Comparison of ENCODE assay signal across 10 mouse cellular contexts in genomic region chr13:55828141-55829017, GRCm38 (mm10). TPM values are rescaled to one million over a fixed set of nuclear protein-coding genes. Genes with fewer than 3 reads are reported as not detected.
DNase-seq lines count a peak whose midpoint lies in the region; ATAC-seq and TF ChIP-seq lines count a peak whose summit lies in the region.
"Had no signal": no experiment of that assay in that cellular context is flagged by ENCODE, and none has a peak within 500 bp of the region (broad histone marks: within the 10 kb centered on the region; RNA-seq: fewer than 3 reads in every experiment).

No protein-coding gene starts in this region.

- H3K4me2 ChIP-seq in midbrain, postnatal 0 days (ENCODE audit: low read depth, low read length, poor library complexity, severe bottlenecking), result no peak overlapping the region
- H3K4me2 ChIP-seq in intestine, postnatal 0 days (replicated peaks; ENCODE audit: low read depth), result peak overlapping the region; percentile 89
- H3K4me2 ChIP-seq in stomach, embryonic 15.5 days, result peak overlapping the region; percentile 58

- H3K4me1 ChIP-seq in midbrain, embryonic 10.5 days, result peaks cover 43% of the 10 kb centered on the region
- no peaks in the 10 kb centered on the region; the same call in 1 of the 2 replicates for H3K4me1 ChIP-seq in midbrain, postnatal 0 days (ENCODE audit: insufficient read depth, low read length)
- no peaks in the 10 kb centered on the region for H3K4me1 ChIP-seq in intestine, postnatal 0 days (replicated peaks; ENCODE audit: control insufficient read depth, insufficient read depth, low read length)
- H3K4me1 ChIP-seq in stomach, embryonic 15.5 days, result peaks cover 36% of the 10 kb centered on the region

- WGBS in midbrain, embryonic 10.5 days, result 0% methylated on average over 50 of the region's 50 CpGs
- under 1% methylated on average over 49 of the region's 50 CpGs for WGBS in midbrain, postnatal 0 days
- WGBS in intestine, postnatal 0 days, result 3% methylated on average over 49 of the region's 50 CpGs
- WGBS in stomach, embryonic 15.5 days, result 6% methylated on average over 50 of the region's 50 CpGs

- TF ChIP-seq CTCF in midbrain, postnatal 0 days (IDR thresholded peaks at IDR 0.05), result no peak
- TF ChIP-seq CTCF in intestine, postnatal 0 days (IDR thresholded peaks at IDR 0.05; ENCODE audit: low read depth), result no peak

- no peaks in the 10 kb centered on the region for H3K36me3 ChIP-seq in midbrain, embryonic 10.5 days
- no peaks in the 10 kb centered on the region for H3K36me3 ChIP-seq in midbrain, postnatal 0 days (ENCODE audit: insufficient read depth, low read length)
- H3K36me3 ChIP-seq in intestine, postnatal 0 days (ENCODE audit: control insufficient read depth, insufficient read depth), result no peaks in the 10 kb centered on the region
- H3K36me3 ChIP-seq in stomach, embryonic 15.5 days, result no peaks in the 10 kb centered on the region

- peak; percentile 21 to 51 for DNase-seq in cerebellum, postnatal 10 days
- no peak for DNase-seq in cerebellum, postnatal 4 days (ENCODE audit: low spot score in 2 of 2)
- peak; percentile 65 for DNase-seq in midbrain, embryonic 10.5 days (ENCODE audit: low spot score)
- no peak for DNase-seq in midbrain, postnatal 0 days (ENCODE audit: low spot score)
- DNase-seq in adrenal gland, adult 8-10 months, result no peak
- DNase-seq in thymus, postnatal 36 days, result no peak
- DNase-seq: adrenal gland, postnatal 14 days; left cerebral cortex, postnatal 4 days had no signal

- peaks cover 100% of the 10 kb centered on the region for H3K27me3 ChIP-seq in midbrain, embryonic 10.5 days (ENCODE audit: low read depth, poor library complexity, severe bottlenecking)
- H3K27me3 ChIP-seq in midbrain, postnatal 0 days (ENCODE audit: insufficient read depth, low read length), result peaks cover 73% of the 10 kb centered on the region
- H3K27me3 ChIP-seq in intestine, postnatal 0 days (replicated peaks; ENCODE audit: control insufficient read depth, insufficient read depth, low read length), result peaks cover 68% of the 10 kb centered on the region
- peaks cover 47% of the 10 kb centered on the region for H3K27me3 ChIP-seq in stomach, embryonic 15.5 days (replicated peaks)

- ATAC-seq in midbrain, postnatal 0 days (ENCODE audit: low FRiP score), result no peak
- ATAC-seq in intestine, postnatal 0 days, result no peak; the same call in 1 of the 2 replicates
- ATAC-seq in stomach, embryonic 15.5 days (ENCODE audit: insufficient read depth, low FRiP score, low read depth), result no peak

- no peaks in the 10 kb centered on the region for H3K9me3 ChIP-seq in midbrain, embryonic 10.5 days (replicated peaks)
- H3K9me3 ChIP-seq in midbrain, postnatal 0 days (ENCODE audit: low read length), result no peaks in the 10 kb centered on the region
- no peaks in the 10 kb centered on the region for H3K9me3 ChIP-seq in intestine, postnatal 0 days (ENCODE audit: control insufficient read depth)
- no peaks in the 10 kb centered on the region for H3K9me3 ChIP-seq in stomach, embryonic 15.5 days

- H3K9ac ChIP-seq in midbrain, postnatal 0 days (replicated peaks; ENCODE audit: low read length, poor library complexity, severe bottlenecking), result no peak overlapping the region
- peak overlapping the region; percentile 49 for H3K9ac ChIP-seq in intestine, postnatal 0 days (ENCODE audit: low read depth, low read length)
- H3K9ac ChIP-seq in stomach, embryonic 15.5 days, result peak overlapping the region; percentile 59

- H3K27ac ChIP-seq in midbrain, embryonic 10.5 days (replicated peaks), result no peak overlapping the region
- H3K27ac ChIP-seq in midbrain, postnatal 0 days (ENCODE audit: low read depth, low read length), result no peak overlapping the region
- no peak overlapping the region for H3K27ac ChIP-seq in intestine, postnatal 0 days (ENCODE audit: low read depth, low read length)
- H3K27ac ChIP-seq in stomach, embryonic 15.5 days, result peak overlapping the region; percentile 75

- peak overlapping the region; percentile 34 for H3K4me3 ChIP-seq in midbrain, embryonic 10.5 days
- H3K4me3 ChIP-seq in midbrain, postnatal 0 days (ENCODE audit: low read depth, low read length), result no peak overlapping the region
- peak overlapping the region; percentile 59 for H3K4me3 ChIP-seq in intestine, postnatal 0 days (ENCODE audit: low read depth, low read length)
- H3K4me3 ChIP-seq in stomach, embryonic 15.5 days (replicated peaks), result peak overlapping the region; percentile 64

RNA-seq across cellular contexts. Expression of gene Pitx1, which starts 7.6 kb away (rescaled TPM):
- polyA plus RNA-seq in midbrain, embryonic 10.5 days (2016; fragmentation: Nextera tagmentation; extraction: Ambion mirVana), result 0.42 TPM in 1 of 2 replicates, not detected in the other
- total RNA-seq in midbrain, postnatal 0 days (2014; rRNA removed), result 1.9 and 3.3 TPM in 2 replicates
- 2.2 and 2.7 TPM in 2 replicates for polyA plus RNA-seq in midbrain, postnatal 0 days (2015; fragmentation: Nextera tagmentation; extraction: Ambion mirVana)
- polyA plus RNA-seq in intestine, postnatal 0 days (2015; fragmentation: Nextera tagmentation; extraction: Ambion mirVana), result 5.9 and 8.2 TPM in 2 replicates
- polyA plus RNA-seq in stomach, embryonic 15.5 days (2015; fragmentation: Nextera tagmentation; extraction: Ambion mirVana), result 138 and 168 TPM in 2 replicates
- not detected for total RNA-seq in adrenal gland, adult 8-10 months (2022)
- total RNA-seq: adrenal gland, postnatal 14 days; left cerebral cortex, postnatal 4 days had no signal

RNA-seq across cellular contexts. Expression of gene Catsper3, which starts 44.0 kb away (rescaled TPM):
- polyA plus RNA-seq in midbrain, embryonic 10.5 days (2016; fragmentation: Nextera tagmentation; extraction: Ambion mirVana), result not detected in 2 replicates
- not detected in 2 replicates for total RNA-seq in midbrain, postnatal 0 days (2014; rRNA removed)
- 0.29 and 0.30 TPM in 2 replicates for polyA plus RNA-seq in midbrain, postnatal 0 days (2015; fragmentation: Nextera tagmentation; extraction: Ambion mirVana)
- 0.14 and 0.22 TPM in 2 replicates for polyA plus RNA-seq in intestine, postnatal 0 days (2015; fragmentation: Nextera tagmentation; extraction: Ambion mirVana)
- polyA plus RNA-seq in stomach, embryonic 15.5 days (2015; fragmentation: Nextera tagmentation; extraction: Ambion mirVana), result 0.10 TPM in 1 of 2 replicates, not detected in the other
- total RNA-seq in adrenal gland, adult 8-10 months (2022), result 1 to 10 TPM in 1 of 4 experiments, under 1 TPM in 3; 0.32 to 1.1 (median 0.39) TPM
- total RNA-seq: adrenal gland, postnatal 14 days had no signal

Comparison
In these comparisons a context has a peak if more than half of its experiments do, and no peak if none do; other contexts are left out.
1. DNase-seq: peak in cerebellum, postnatal 10 days (2 of 2) and midbrain, embryonic 10.5 days (single experiment); none in cerebellum, postnatal 4 days (0 of 2), midbrain, postnatal 0 days (single experiment), adrenal gland, adult 8-10 months (single experiment) and thymus, postnatal 36 days (0 of 2).
2. RNA of gene Pitx1, which starts 7.6 kb away (polyA plus RNA-seq): 138 to 168 TPM in stomach, embryonic 15.5 days; 5.9 to 8.2 TPM in intestine, postnatal 0 days, 2.2 to 2.7 TPM in midbrain, postnatal 0 days and 0.42 TPM in midbrain, embryonic 10.5 days; every median in the first group is over 10 times any median in the second.